In the genomic region with DNA sequence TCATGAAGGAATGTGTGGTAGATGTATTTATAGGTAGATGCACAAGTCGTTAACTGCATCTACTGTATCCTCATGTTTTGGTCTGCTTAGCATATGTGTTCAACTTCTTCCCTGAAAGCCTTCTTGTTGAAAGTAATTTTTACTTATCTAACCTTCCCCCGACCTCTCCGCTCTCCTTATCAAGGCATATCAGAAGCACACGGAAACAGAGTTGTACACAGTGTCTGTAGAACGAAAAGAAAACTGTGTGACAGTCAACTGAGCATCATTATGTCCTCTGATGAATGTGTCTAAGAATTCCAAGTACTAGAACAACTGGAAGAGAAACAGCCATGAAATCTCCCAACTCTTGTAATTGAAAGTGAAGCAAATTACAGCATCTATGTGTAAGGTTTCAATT, we compare ENCODE assay signal across 34 mouse cellular contexts.
"Had no signal": no experiment of that assay in that cellular context is flagged by ENCODE, and none has a peak within 500 bp of the region (broad histone marks: within the 10 kb centered on the region; RNA-seq: fewer than 3 reads in every experiment).

No protein-coding gene starts in this region.

- ATAC-seq: hindbrain, embryonic 16.5 days; hindbrain, postnatal 0 days; inflammation-experienced regulatory T-cells, adult 6 months; intestine, embryonic 15.5 days; intestine, embryonic 16.5 days; intestine, postnatal 0 days had no signal

- H3K9me3 ChIP-seq: heart, embryonic 12.5 days; heart, embryonic 13.5 days; heart, embryonic 15.5 days; hindbrain, embryonic 10.5 days; hindbrain, embryonic 12.5 days; hindbrain, embryonic 13.5 days; hindbrain, embryonic 15.5 days; intestine, embryonic 15.5 days; kidney, embryonic 15.5 days had no signal

- DNase-seq: heart, postnatal 10 days; heart, postnatal 14 days; heart, postnatal 36 days; heart, postnatal 4 days; kidney, adult 11 months; kidney, adult 18-20 months; kidney, adult 2 months; kidney, adult 8-10 months; kidney, adult 9 months; kidney, postnatal 10 days; kidney, postnatal 14 days; kidney, postnatal 25 days; kidney, postnatal 36 days; kidney, postnatal 4 days; layer of hippocampus, adult 9-11 months; layer of hippocampus, postnatal 36 days had no signal

- H3K9ac ChIP-seq: heart, embryonic 12.5 days; heart, embryonic 13.5 days; heart, embryonic 15.5 days; hindbrain, embryonic 12.5 days; hindbrain, embryonic 13.5 days; hindbrain, embryonic 14.5 days; hindbrain, embryonic 15.5 days; intestine, embryonic 15.5 days; kidney, embryonic 15.5 days had no signal

- H3K4me3 ChIP-seq: heart, embryonic 12.5 days; heart, embryonic 13.5 days; heart, embryonic 15.5 days; hindbrain, embryonic 10.5 days; hindbrain, embryonic 12.5 days; hindbrain, embryonic 13.5 days; hindbrain, embryonic 15.5 days; intestine, embryonic 15.5 days; kidney, embryonic 15.5 days; layer of hippocampus, adult 2 months; left cerebral cortex, adult 2 months had no signal

- H3K27me3 ChIP-seq: heart, embryonic 12.5 days; heart, embryonic 13.5 days; heart, embryonic 15.5 days; hindbrain, embryonic 12.5 days; hindbrain, embryonic 13.5 days; hindbrain, embryonic 15.5 days; intestine, embryonic 15.5 days; kidney, embryonic 15.5 days had no signal

- H3K36me3 ChIP-seq: heart, embryonic 12.5 days; heart, embryonic 13.5 days; heart, embryonic 15.5 days; hindbrain, embryonic 10.5 days; hindbrain, embryonic 12.5 days; hindbrain, embryonic 13.5 days; hindbrain, embryonic 15.5 days; intestine, embryonic 15.5 days; kidney, embryonic 15.5 days had no signal

- H3K27ac ChIP-seq: heart, embryonic 13.5 days; heart, embryonic 15.5 days; hindbrain, embryonic 10.5 days; hindbrain, embryonic 12.5 days; hindbrain, embryonic 13.5 days; hindbrain, embryonic 14.5 days; hindbrain, embryonic 15.5 days; hindbrain, postnatal 0 days; intestine, embryonic 15.5 days; kidney, embryonic 15.5 days; kidney, postnatal 0 days; layer of hippocampus, adult 2 months; left cerebral cortex, adult 2 months had no signal

- H3K4me1 ChIP-seq: heart, embryonic 12.5 days; heart, embryonic 13.5 days; heart, embryonic 15.5 days; hindbrain, embryonic 10.5 days; hindbrain, embryonic 12.5 days; hindbrain, embryonic 13.5 days; hindbrain, embryonic 15.5 days; intestine, embryonic 15.5 days; kidney, embryonic 15.5 days had no signal
